In the genomic region with DNA sequence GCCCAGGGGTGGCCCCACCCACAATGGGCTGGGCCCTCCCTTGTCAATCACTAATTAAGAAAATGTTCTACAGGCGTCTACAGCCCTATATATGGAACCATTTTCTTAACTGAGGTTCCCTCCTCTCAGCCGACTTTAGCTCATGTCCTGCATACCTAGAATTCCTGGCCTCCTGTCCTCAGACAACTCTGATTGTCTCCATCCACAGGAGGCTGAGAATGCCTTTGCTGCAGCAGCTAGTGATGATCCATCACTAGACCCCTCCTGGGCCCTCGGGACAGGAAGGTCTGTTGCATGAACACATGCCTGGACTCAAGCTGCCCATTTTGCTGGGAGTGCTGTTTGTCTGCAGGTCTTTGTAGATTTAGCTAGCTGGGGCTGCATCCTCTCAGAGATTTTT, we compare ENCODE assay signal across 24 mouse cellular contexts.
A peak's percentile ranks its signal among the peaks of the same experiment; 100 is the strongest.
DNase-seq lines count a peak whose midpoint lies in the region; ATAC-seq lines count a peak whose summit lies in the region.
"Had no signal": no experiment of that assay in that cellular context is flagged by ENCODE, and none has a peak within 500 bp of the region (broad histone marks: within the 10 kb centered on the region; RNA-seq: fewer than 3 reads in every experiment).

No protein-coding gene starts in this region.

- no peak overlapping the region for H3K4me3 ChIP-seq in heart, embryonic 11.5 days (ENCODE audit: low read depth, low read length)
- H3K4me3 ChIP-seq: embryonic facial prominence, embryonic 10.5 days; forebrain, embryonic 15.5 days; heart, embryonic 15.5 days; hindbrain, embryonic 13.5 days; kidney, embryonic 15.5 days had no signal

- no peaks in the 10 kb centered on the region for H3K9me3 ChIP-seq in heart, embryonic 11.5 days (replicated peaks; ENCODE audit: control insufficient read depth, low read length)
- H3K9me3 ChIP-seq: embryonic facial prominence, embryonic 10.5 days; forebrain, embryonic 15.5 days; heart, embryonic 15.5 days; hindbrain, embryonic 13.5 days; kidney, embryonic 15.5 days had no signal

- no peak overlapping the region for H3K27ac ChIP-seq in heart, embryonic 11.5 days (ENCODE audit: low read depth, low read length)
- H3K27ac ChIP-seq: forebrain, embryonic 15.5 days; heart, embryonic 15.5 days; hindbrain, embryonic 13.5 days; hindbrain, postnatal 0 days; kidney, embryonic 15.5 days had no signal

- peak; percentile 46 for DNase-seq in embryo, embryonic 10 days (ENCODE audit: low spot score)
- DNase-seq in embryo, embryonic 11 days, result no peak
- DNase-seq in heart, adult 9 months (ENCODE audit: low spot score in 2 of 2), result no peak
- DNase-seq in ES-CJ7 (ENCODE audit: low read depth, low spot score), result peak; percentile 4
- DNase-seq in mesoderm, embryonic 11.5 days (ENCODE audit: low read depth, low spot score), result peak; percentile 43
- no peak for DNase-seq in thymus, postnatal 0 days (ENCODE audit: low spot score)
- DNase-seq: adrenal gland, adult 8-10 months; adrenal gland, postnatal 36 days; B cell, adult 2 months; cerebellum, adult 2 months; cerebellum, postnatal 10 days; gastrocnemius, postnatal 36 days; heart, adult 18-20 months; heart, postnatal 36 days; kidney, adult 18-20 months had no signal

- ATAC-seq in heart, embryonic 11.5 days (replicated peaks; ENCODE audit: insufficient number of reproducible peaks, low FRiP score, low TSS enrichment), result peak; percentile 62; the same call in 1 of the 2 replicates
- ATAC-seq: CD4-positive, CD25-positive, alpha-beta regulatory T cell, adult 4 months; forebrain, embryonic 15.5 days; hindbrain, postnatal 0 days; Patski had no signal

- no peaks in the 10 kb centered on the region for H3K36me3 ChIP-seq in heart, embryonic 11.5 days (ENCODE audit: control insufficient read depth, insufficient read depth, low read length)
- H3K36me3 ChIP-seq: embryonic facial prominence, embryonic 10.5 days; forebrain, embryonic 15.5 days; heart, embryonic 15.5 days; hindbrain, embryonic 13.5 days; kidney, embryonic 15.5 days had no signal

- H3K27me3 ChIP-seq in heart, embryonic 11.5 days (ENCODE audit: control insufficient read depth, insufficient read depth, low read length), result no peaks in the 10 kb centered on the region
- H3K27me3 ChIP-seq: forebrain, embryonic 15.5 days; heart, embryonic 15.5 days; hindbrain, embryonic 13.5 days; kidney, embryonic 15.5 days; Patski had no signal

- no peak overlapping the region for H3K9ac ChIP-seq in heart, embryonic 11.5 days (ENCODE audit: low read depth, low read length)
- H3K9ac ChIP-seq: forebrain, embryonic 15.5 days; heart, embryonic 15.5 days; hindbrain, embryonic 13.5 days; kidney, embryonic 15.5 days had no signal

- no peak overlapping the region for H3K4me2 ChIP-seq in heart, embryonic 11.5 days
- H3K4me2 ChIP-seq: forebrain, embryonic 15.5 days; heart, embryonic 15.5 days; hindbrain, embryonic 13.5 days; kidney, embryonic 15.5 days had no signal

- H3K4me1 ChIP-seq in heart, embryonic 11.5 days (ENCODE audit: control insufficient read depth, insufficient read depth, low read length), result peaks cover 30% of the 10 kb centered on the region

- 20% methylated on average over 3 of the region's 3 CpGs for WGBS in heart, embryonic 11.5 days (ENCODE audit: insufficient replicate concordance)

Comparison
In these comparisons a context has a peak if more than half of its experiments do, and no peak if none do; other contexts are left out.
1. DNase-seq: peak in embryo, embryonic 10 days (single experiment), ES-CJ7 (single experiment) and mesoderm, embryonic 11.5 days (single experiment); none in embryo, embryonic 11 days (single experiment), heart, adult 9 months (0 of 2) and thymus, postnatal 0 days (single experiment).